Mouse (Mus musculus): ENCODE measurements around the gene Laptm4a.

Gene Laptm4a

DNA sequence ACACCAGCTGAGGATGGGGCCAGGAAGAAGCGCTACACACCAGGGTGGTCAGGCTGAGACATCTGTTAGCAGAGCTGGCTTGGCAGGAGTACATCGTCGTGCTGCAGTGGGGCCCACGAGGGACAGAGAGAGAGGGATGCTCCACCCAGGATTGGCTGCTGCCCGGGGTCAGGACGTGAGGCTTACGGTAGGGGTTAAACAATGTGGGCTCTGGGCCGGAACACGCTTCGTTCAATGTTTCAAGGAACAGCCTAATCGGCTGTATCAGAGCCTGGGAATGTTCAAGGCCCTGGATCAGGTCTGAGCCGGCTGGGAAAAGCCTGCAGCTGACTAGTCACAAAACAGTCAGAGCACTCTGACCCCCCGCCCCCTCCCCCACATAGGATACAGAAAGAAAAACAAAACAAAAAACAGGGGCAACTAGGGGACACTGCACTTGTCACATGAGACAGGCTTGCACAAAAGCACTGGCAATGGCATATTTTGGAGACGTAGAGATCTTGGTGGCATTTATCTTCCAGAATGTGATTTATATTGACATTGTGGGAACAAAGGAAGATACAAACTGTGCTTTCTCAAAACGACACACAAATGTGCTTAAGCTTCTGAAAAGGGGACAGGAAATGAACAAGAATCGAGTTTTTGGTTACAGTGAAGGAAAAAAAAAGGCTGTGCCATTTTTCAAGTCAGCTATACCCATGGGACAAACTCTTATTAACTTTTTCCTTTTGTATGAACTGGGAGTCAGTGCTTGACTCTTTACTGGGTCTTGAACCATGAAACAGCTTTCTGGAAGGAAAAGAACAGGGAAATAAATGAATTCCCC is 8.4 kb upstream of the Laptm4a start:
- no peak for DNase-seq (ENCODE audit: low read depth, low spot score)

GRCm38 (mm10) chr12:8913701-8914340 is 7.6 kb upstream of the Laptm4a start:
- no peak for DNase-seq (ENCODE audit: low read depth, low spot score)

- no peak for DNase-seq (ENCODE audit: low read depth, low spot score)
Observed at GRCm38 (mm10) chr12:8916378-8916777, 5.1 kb upstream of the Laptm4a start.

- no peak for DNase-seq (ENCODE audit: low read depth, low spot score)
Observed at GRCm38 (mm10) chr12:8919231-8919630, 2.2 kb upstream of the Laptm4a start.

- no peak for DNase-seq (ENCODE audit: low read depth, low spot score)
Observed at GRCm38 (mm10) chr12:8920996-8921393, 469 bp upstream of the Laptm4a start.

DNA sequence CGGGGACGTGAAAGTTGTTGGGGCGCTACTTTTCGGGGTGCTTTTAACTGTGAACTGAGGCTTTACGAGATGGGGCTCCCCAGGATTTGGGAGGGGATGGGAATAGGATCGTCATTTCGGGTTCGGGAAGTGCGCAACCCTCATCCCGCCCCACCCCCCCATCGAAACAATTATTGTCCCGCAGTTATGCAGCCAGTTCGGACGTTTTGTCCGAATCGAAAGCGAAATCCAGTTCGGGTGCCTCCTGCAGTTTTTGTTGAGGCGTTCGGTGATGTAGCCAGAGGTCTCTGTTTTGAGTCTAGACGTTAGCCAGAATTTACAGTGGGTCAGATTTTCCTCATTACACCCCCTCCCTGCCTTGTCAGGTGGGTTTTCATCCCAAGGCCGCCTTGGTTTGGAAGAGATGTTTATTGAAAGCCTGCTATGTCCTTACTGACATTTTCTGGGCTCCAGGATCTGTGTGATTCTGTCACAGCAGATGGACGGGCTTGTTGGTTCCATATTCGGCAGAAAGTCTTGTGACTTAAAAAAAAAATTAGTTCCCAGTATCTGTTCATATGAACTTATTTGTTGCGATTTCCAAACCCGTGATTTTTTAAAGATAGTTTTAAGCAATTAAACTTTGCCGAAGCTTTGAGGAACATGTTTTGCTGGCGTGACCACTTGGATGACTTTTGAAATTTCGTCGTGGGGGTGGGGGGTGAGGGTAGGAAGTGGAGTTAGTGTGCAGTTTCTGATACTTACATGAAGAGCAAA is 1.1 kb downstream of the Laptm4a start:
- DNase-seq (ENCODE audit: low read depth, low spot score), result peak; percentile 36

DNA sequence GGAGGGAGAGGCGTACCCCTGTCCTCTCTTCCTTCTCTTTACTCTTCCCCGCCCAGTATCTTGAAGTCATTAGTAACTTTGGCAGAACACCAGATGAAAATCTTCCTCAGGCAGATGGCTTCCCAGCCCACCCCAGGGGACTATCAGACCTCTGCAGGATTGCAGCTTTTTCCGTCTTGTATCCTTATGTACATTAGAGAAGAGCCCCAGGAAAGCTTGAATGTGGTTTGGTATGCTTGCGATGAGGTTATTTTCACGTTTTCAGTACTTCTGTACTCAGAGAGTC is 1.6 kb downstream of the Laptm4a start:
- no peak for DNase-seq (ENCODE audit: low read depth, low spot score)

GRCm38 (mm10) chr12:8923603-8924002 is 2.1 kb downstream of the Laptm4a start:
- no peak for DNase-seq (ENCODE audit: low read depth, low spot score)

DNA sequence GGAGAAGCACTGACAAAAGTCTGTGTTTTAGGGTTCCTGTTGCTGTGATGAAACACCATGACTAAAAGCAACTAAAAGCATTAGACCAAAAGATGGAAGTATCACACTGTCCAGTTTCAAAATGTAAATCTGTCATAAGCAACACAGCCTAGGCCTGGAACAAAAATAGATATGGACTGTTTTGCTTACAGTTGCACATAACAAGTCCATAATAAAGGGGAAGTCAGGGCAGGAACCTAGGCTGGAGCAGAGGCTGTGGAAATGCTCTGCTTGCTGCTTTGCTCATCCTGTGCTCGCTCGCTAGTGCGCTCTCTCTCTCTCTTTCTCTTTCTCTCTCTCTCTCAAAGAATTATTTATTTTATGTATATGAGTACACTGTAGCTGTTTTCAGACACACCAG is 6.2 kb downstream of the Laptm4a start:
- no peak for DNase-seq (ENCODE audit: low read depth, low spot score)

DNA sequence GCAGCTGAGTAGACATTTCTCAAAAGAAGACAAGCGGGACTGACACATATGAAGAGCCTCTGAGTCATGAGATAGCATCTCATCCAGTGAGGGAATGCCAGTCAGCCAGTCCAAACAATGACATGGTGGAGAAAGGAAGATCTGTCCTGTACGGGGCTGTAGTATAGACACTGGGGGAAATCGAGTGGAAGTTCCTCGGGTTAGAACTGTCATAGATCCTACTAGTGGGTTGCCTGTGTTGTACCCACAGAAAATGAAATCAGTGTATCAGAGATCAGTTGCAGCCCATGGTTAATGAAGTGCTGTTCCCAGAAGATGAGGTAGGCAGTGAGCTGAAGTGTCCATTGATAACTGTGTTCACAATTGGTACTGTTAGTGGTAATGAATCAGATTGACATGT is 7.3 kb downstream of the Laptm4a start:
- no peak for DNase-seq (ENCODE audit: low read depth, low spot score)

DNA sequence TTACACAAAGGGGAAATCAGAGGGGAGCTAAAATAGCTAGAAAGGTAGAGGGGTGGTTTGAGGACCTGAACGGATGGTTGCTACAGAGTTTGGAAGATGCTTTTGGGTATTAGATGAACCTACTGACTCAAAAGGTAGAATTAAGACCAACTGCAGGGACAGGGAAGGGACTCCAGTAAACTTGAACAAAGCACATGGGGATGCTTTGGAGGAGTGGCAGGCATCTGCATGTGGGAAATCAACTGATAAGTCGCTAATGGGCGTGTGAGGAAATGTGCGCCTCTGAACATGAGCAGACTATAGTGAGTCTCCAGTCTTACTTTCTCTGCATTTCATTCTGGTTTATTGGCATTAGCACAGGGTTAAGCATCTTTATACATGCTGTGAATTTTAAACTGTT is 9.6 kb downstream of the Laptm4a start:
- no peak for DNase-seq (ENCODE audit: low read depth, low spot score)

DNA sequence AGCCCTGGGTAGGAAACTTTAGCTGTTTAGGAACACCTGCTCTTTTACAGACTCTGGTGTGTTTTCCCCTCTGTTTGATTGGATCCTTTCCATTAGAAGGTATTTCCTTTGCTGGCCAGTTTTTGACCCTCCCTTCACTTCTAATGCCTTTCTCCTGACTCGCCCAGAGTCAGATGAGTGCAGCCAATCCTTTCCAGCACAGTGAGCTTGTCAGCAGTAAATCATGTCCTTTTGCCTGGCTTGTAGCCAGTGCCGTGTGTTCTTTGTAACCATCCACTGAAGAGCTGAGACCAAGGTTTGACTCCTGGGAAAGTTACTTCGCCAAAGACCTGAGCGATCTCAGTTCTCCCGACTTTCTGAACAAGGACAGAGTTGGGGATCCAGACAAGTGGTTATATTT is 13.9 kb downstream of the Laptm4a start:
- no peak for DNase-seq (ENCODE audit: low read depth, low spot score)

DNA sequence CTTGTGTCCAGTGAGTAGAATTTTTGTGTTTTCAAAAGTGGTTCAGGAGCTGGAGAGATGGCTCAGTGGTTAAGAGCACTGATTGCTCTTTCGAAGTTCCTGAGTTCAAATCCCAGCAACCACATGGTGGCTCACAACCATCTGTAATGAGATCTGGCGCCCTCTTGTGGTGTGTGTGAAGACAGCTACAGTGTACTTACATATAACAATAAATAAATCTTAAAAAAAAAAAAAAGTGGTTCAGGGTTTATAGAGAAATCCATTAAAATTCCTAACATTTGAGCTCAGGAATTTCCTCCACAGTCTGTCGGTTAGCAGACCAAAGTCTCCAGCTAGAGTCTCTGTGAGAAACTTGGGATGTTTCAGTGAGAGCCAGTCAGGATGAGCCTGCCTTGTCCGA is 14.7 kb downstream of the Laptm4a start:
- peak; percentile 52 for DNase-seq (ENCODE audit: low read depth, low spot score)

- DNase-seq (ENCODE audit: low read depth, low spot score), result no peak
Observed at GRCm38 (mm10) chr12:8939490-8939889, 18.0 kb downstream of the Laptm4a start.

DNA sequence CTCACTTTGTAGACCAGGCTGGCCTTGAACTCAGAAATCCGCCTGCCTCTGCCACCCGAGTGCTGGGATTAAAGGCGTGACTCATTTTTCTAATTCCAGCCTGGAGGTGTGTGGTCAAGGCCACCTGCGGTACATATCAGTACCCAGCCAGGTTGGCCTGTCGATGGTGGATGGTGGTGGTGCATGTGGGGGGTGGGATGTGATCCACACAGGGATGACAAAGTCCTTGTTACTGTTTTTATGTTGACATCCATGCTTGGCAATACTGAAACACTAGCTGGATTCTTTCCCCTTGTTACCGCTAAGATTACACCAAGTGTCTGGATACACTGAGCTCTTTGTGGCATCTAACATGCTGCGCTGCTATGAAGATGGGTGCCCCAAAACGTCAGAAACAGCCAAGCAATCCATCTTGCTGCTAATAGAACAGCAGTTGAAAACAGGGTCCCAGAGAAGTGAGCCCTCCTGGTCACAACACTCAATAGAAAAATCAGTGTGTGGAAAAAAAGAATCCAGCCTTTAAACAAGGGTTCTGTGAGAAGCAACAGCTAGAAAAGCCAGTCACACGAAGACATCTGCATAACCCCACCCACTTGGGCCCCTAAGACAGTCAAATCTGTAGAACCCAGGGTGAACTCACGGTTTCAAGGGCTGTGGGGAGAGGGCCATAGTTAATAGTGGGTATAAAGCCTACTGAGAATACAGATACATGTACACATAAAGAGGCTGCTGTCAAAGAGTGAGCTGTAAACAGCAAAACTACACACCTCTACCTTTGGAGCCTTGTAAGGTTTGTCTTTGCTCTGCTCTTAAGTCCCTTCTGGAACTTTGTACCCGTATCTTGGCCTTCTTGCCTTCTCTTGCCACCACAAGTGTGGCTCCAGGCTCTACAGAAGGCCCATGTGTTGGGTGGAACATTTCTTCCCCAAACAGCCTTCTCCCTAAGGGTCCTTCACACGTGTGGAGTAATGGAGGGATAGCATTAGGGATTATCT is 18.8 kb downstream of the Laptm4a start:
- no peak for DNase-seq (ENCODE audit: low read depth, low spot score)

GRCm38 (mm10) chr12:8941131-8941615 is 19.7 kb downstream of the Laptm4a start:
- DNase-seq (ENCODE audit: low read depth, low spot score), result no peak

GRCm38 (mm10) chr12:8941699-8942392 is 20.4 kb downstream of the Laptm4a start:
- DNase-seq (ENCODE audit: low read depth, low spot score), result peak; percentile 29

GRCm38 (mm10) chr12:8947163-8947562 is 25.7 kb downstream of the Laptm4a start:
- DNase-seq (ENCODE audit: low read depth, low spot score), result no peak

DNA sequence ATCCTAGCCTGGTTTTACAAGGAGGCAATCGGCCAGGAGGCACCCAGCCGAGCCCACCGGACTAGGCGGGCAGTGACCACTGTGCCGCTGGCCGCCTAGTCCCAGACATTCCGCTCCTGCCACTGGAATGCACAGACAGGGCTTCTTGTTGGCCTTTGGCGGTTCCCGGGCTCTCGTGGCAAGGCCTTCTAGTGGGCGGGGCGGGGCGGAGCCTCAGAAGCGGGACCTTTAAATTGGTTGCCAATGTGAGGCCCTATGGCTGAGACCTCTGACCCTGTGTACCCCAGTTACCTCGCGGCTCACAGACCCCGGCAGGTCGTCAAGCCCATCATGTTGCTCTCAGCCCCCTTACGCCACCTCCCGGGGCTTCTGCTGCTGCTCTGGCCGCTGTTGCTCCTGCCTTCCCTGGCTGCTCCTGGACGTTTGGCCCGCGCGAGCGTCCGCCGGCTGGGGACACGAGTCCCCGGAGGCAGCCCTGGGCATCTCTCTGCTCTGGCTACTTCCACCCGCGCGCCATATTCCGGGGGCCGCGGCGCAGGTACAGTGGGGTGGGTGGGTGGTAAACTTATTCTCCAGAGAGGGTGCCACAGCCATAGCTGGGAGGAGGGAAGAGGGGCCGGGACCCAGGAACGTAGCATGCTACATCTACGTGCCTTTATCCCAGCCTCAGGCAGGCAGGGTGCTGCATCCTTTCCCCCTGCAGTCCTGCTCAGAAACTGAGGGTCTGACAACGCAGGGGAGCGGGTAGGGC is 26.4 kb downstream of the Laptm4a start, which contains the start of gene Matn3:
Gene Matn3 (plus strand): TSS at position 216 of the 751 bp plus-strand sequence.
- DNase-seq (ENCODE audit: low read depth, low spot score), result peak; percentile 58

GRCm38 (mm10) chr12:8953136-8953535 is 31.7 kb downstream of the Laptm4a start:
- no peak for DNase-seq (ENCODE audit: low read depth, low spot score)

All from CD4-positive, CD25-positive, alpha-beta regulatory T cell, adult 2 months (primary cell).